Mouse (Mus musculus) midbrain, embryonic 10.5 days (tissue): ENCODE measurements around the gene Adgrb3. TPM values are rescaled to one million over a fixed set of nuclear protein-coding genes. Genes with fewer than 3 reads are reported as not detected.
A peak's percentile ranks its signal among the peaks of the same experiment; 100 is the strongest.
"Not testable (repeated sequence)": the region's sequence is repeated elsewhere in the genome, so short reads cannot be mapped to it uniquely, and the experiment has no call there.

ENCODE experiments used
- DNase-seq: peaks from one replicate; pipeline ENCODE4 v3.0.0-alpha.2; 2017; ENCODE audit warnings: low spot score
- H3K27ac ChIP-seq: fragments of 300-500 bp; sonication (generic); replicated peaks from 2 replicates; pipeline ENCODE4 v1.5.1; 2016; ENCODE audit warnings: mild to moderate bottlenecking
- H3K27me3 ChIP-seq: fragments of 300-500 bp; sonication (generic); 2 replicates; pipeline ENCODE4 v1.6.1; 2016; ENCODE audit warnings: low read depth, mild to moderate bottlenecking; ENCODE audit not compliant: poor library complexity, severe bottlenecking
- H3K36me3 ChIP-seq: fragments of 300-500 bp; sonication (generic); 2 replicates; pipeline ENCODE4 v1.6.1; 2016; ENCODE audit warnings: mild to moderate bottlenecking, moderate library complexity
- H3K4me1 ChIP-seq: fragments of 300-500 bp; sonication (generic); 2 replicates; pipeline ENCODE4 v1.6.1; 2016
- H3K4me3 ChIP-seq: fragments of 300-500 bp; sonication (generic); 2 replicates; pipeline ENCODE4 v1.5.1; 2016; ENCODE audit warnings: mild to moderate bottlenecking, moderate library complexity
- H3K9me3 ChIP-seq: fragments of 300-500 bp; sonication (generic); replicated peaks from 2 replicates; pipeline ENCODE4 v1.6.1; 2016; ENCODE audit warnings: mild to moderate bottlenecking
- WGBS: fragments of 180-500 bp; shearing (Covaris S2); methylation state at CpG from one replicate; pipeline ENCODE4 v1.1.7; 2016; 5-methylcytosine and 5-hydroxymethylcytosine counted together
- polyA plus RNA-seq: library from polyadenylated mRNA; unstranded; fragments of >200 nt; fragmentation: Nextera tagmentation; extraction: Ambion mirVana; gene quantifications from 2 replicates; pipeline ENCODE4 v1.2.1, GENCODE M21; 2016

The Adgrb3 gene
- polyA plus RNA-seq, 1 experiment from 2014 or later = 3.7 TPM

GRCm38 (mm10) chr1:25034161-25034560 lies 795.3 kb downstream of the Adgrb3 start:
- 83% methylated on average over 10 of the region's 10 CpGs for WGBS
- no peaks in the 10 kb centered on the region for H3K9me3 ChIP-seq
- H3K27me3 ChIP-seq = no peaks in the 10 kb centered on the region
- H3K4me3 ChIP-seq = no peak overlapping the region
- no peaks in the 10 kb centered on the region for H3K36me3 ChIP-seq
- H3K27ac ChIP-seq = no peak overlapping the region
- DNase-seq = no peak
- H3K4me1 ChIP-seq = peaks cover 12% of the 10 kb centered on the region

- no peaks in the 10 kb centered on the region for H3K36me3 ChIP-seq
- H3K9me3 ChIP-seq = no peaks in the 10 kb centered on the region
- no peaks in the 10 kb centered on the region for H3K27me3 ChIP-seq
- H3K4me1 ChIP-seq = peaks cover 12% of the 10 kb centered on the region
- H3K27ac ChIP-seq = no peak overlapping the region
- no peak overlapping the region for H3K4me3 ChIP-seq
- WGBS = 52% methylated on average over 8 of the region's 8 CpGs
- DNase-seq = peak; percentile 15
These were observed 796.1 kb downstream of the Adgrb3 start for GRCm38 (mm10) chr1:25033155-25034095.

- WGBS = 87% methylated on average over 3 of the region's 3 CpGs
- H3K9me3 ChIP-seq = no peaks in the 10 kb centered on the region
- H3K27ac ChIP-seq = no peak overlapping the region
- H3K4me1 ChIP-seq = no peaks in the 10 kb centered on the region
- no peaks in the 10 kb centered on the region for H3K27me3 ChIP-seq
- no peak overlapping the region for H3K4me3 ChIP-seq
- no peak for DNase-seq
- no peaks in the 10 kb centered on the region for H3K36me3 ChIP-seq
These were observed 806.4 kb downstream of the Adgrb3 start for GRCm38 (mm10) chr1:25023156-25023555.

- not testable (repeated sequence) for DNase-seq, H3K27ac ChIP-seq, H3K4me1 ChIP-seq, H3K9me3 ChIP-seq, H3K36me3 ChIP-seq, H3K4me3 ChIP-seq, H3K27me3 ChIP-seq
- WGBS = 93% methylated on average over 8 of the region's 8 CpGs
These were observed 811.7 kb downstream of the Adgrb3 start for GRCm38 (mm10) chr1:25017851-25018250.
